Mouse (Mus musculus): Measurements from ENCODE around the gene Pde3b.

DNA sequence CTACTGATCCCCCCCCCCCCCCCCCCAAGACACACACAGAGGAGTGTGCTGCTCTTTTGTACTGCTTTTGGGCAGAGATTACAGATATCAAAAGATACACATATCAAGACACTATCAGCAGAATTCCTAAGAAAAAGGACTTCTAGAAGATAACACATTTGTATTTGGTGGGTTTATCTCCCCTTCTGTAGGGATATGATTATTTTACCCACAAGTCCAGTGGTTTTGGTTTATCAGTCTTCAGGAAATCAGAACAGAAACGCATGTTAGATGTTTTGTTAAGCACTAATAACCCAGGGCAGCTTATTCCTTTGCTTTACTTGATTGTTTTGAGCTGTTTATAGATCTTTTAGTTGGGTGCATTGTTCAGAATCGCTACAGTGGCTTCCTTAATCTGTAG, 62.8 kb downstream of the Pde3b start:
- TF ChIP-seq CTCF (IDR thresholded peaks at IDR 0.05; ENCODE audit: extremely low read depth, insufficient read length, insufficient replicate concordance, low read depth, low read length) (no peak), POLR2A (IDR thresholded peaks at IDR 0.05; ENCODE audit: low read depth, low read length) (no peak)
